Mouse (Mus musculus): ENCODE measurements at regions not wholly inside any gene's neighbourhood (a gene's known extent, or its start where the extent isn't known, plus 50 kb on each side); places are given as distances from the start of the nearest gene placed in this dataset.

- intact Hi-C loops (cut with DNase I) = no loop called here
- DNase-seq = no peak
Measured at GRCm38 (mm10) chr10:117542886-117543695, 86.2 kb upstream of the Cpm start.

GRCm38 (mm10) chr10:117542351-117542750 lies 86.9 kb upstream of the Cpm start:
- DNase-seq = no peak
- intact Hi-C loops (cut with DNase I) = no loop called here

GRCm38 (mm10) chr10:117541487-117541886 lies 87.8 kb upstream of the Cpm start:
- intact Hi-C loops (cut with DNase I) = no loop called here
- DNase-seq = no peak

- no peak for DNase-seq
- intact Hi-C loops (cut with DNase I) = no loop called here
Measured at GRCm38 (mm10) chr10:117540747-117541398, 88.4 kb upstream of the Cpm start.

- no peak for DNase-seq
- intact Hi-C loops (cut with DNase I) = no loop called here
Measured at GRCm38 (mm10) chr10:117540112-117540594, 89.1 kb upstream of the Cpm start.

- intact Hi-C loops (cut with DNase I) = no loop called here
- DNase-seq = no peak
Measured at GRCm38 (mm10) chr10:117539532-117539931, 89.8 kb upstream of the Cpm start.

- no peak for DNase-seq
- intact Hi-C loops (cut with DNase I) = no loop called here
Measured at GRCm38 (mm10) chr10:117538725-117539124, 90.6 kb upstream of the Cpm start.

- DNase-seq = no peak
- intact Hi-C loops (cut with DNase I) = no loop called here
Measured at GRCm38 (mm10) chr10:117536769-117537599, 92.3 kb upstream of the Cpm start.

GRCm38 (mm10) chr10:117535843-117536242 lies 93.5 kb upstream of the Cpm start:
- no peak for DNase-seq
- intact Hi-C loops (cut with DNase I) = no loop called here

- DNase-seq = no peak
- intact Hi-C loops (cut with DNase I) = no loop called here
Measured at GRCm38 (mm10) chr10:117534992-117535719, 94.1 kb upstream of the Cpm start.

- DNase-seq = no peak
- intact Hi-C loops (cut with DNase I) = no loop called here
Measured at GRCm38 (mm10) chr10:117534478-117534877, 94.8 kb upstream of the Cpm start.

- no peak for DNase-seq
- intact Hi-C loops (cut with DNase I) = no loop called here
Measured at GRCm38 (mm10) chr10:117533541-117534386, 95.5 kb upstream of the Cpm start.

- DNase-seq = no peak
- intact Hi-C loops (cut with DNase I) = no loop called here
Measured at GRCm38 (mm10) chr10:117532750-117533540, 96.4 kb upstream of the Cpm start.

GRCm38 (mm10) chr10:117531798-117532747 lies 97.2 kb upstream of the Cpm start:
- no peak for DNase-seq
- intact Hi-C loops (cut with DNase I) = no loop called here

GRCm38 (mm10) chr10:117530859-117531602 lies 98.3 kb upstream of the Cpm start:
- intact Hi-C loops (cut with DNase I) = no loop called here
- no peak for DNase-seq

GRCm38 (mm10) chr10:117530007-117530858 lies 99.1 kb upstream of the Cpm start:
- no peak for DNase-seq
- intact Hi-C loops (cut with DNase I) = no loop called here
